Mouse (Mus musculus) lung, embryonic 16.5 days (tissue): ENCODE results near the gene Gm11492. TPM values are rescaled to one million over a fixed set of nuclear protein-coding genes. Genes with fewer than 3 reads are reported as not detected.

Source experiments
- ATAC-seq: fragments of 200-750 bp; cut with Nextera tagmentation; 2 replicates; pipeline ENCODE4 v1.8.0; 2017; ENCODE audit warnings: low read depth, mild to moderate bottlenecking, moderate library complexity
- H3K27ac ChIP-seq: fragments of 300-500 bp; sonication (generic); 2 replicates; pipeline ENCODE4 v1.5.1; 2014; ENCODE audit warnings: mild to moderate bottlenecking, control low read depth, low read length
- H3K27me3 ChIP-seq: fragments of 300-500 bp; sonication (generic); 2 replicates; pipeline ENCODE4 v1.6.1; 2014; ENCODE audit warnings: low read depth, low read length, mixed read lengths; ENCODE audit not compliant: control insufficient read depth, insufficient read depth
- H3K36me3 ChIP-seq: fragments of 300-500 bp; sonication (generic); 2 replicates; pipeline ENCODE4 v1.6.1; 2014; ENCODE audit warnings: low read length; ENCODE audit not compliant: control insufficient read depth, insufficient read depth
- H3K4me1 ChIP-seq: fragments of 300-500 bp; sonication (generic); replicated peaks from 2 replicates; pipeline ENCODE4 v1.6.1; 2014; ENCODE audit warnings: low read length, mixed read lengths; ENCODE audit not compliant: control insufficient read depth, insufficient read depth
- H3K4me2 ChIP-seq: fragments of 300-500 bp; sonication (generic); 2 replicates; pipeline ENCODE4 v1.6.1; 2014; ENCODE audit warnings: low read depth, low read length, control low read depth
- H3K4me3 ChIP-seq: fragments of 300-500 bp; sonication (generic); 2 replicates; pipeline ENCODE4 v1.5.1; 2014; ENCODE audit warnings: mild to moderate bottlenecking, low read length, control low read depth
- H3K9ac ChIP-seq: fragments of 300-500 bp; sonication (generic); 2 replicates; pipeline ENCODE4 v1.6.1; 2014; ENCODE audit warnings: low read length, control low read depth
- H3K9me3 ChIP-seq: fragments of 300-500 bp; sonication (generic); 2 replicates; pipeline ENCODE4 v1.6.1; 2016; ENCODE audit warnings: low read length; ENCODE audit not compliant: control insufficient read depth
- WGBS: fragments of 180-500 bp; shearing (Covaris S2); extraction: QIAGEN DNeasy Blood & Tissue Kit; methylation state at CpG from one replicate; pipeline ENCODE4 v1.1.7; 2014; 5-methylcytosine and 5-hydroxymethylcytosine counted together
- polyA plus RNA-seq: library from polyadenylated mRNA; unstranded; fragments of >200 nt; fragmentation: Nextera tagmentation; extraction: Ambion mirVana; gene quantifications from 2 replicates; pipeline ENCODE4 v1.2.1, GENCODE M21; 2015

The Gm11492 gene
- polyA plus RNA-seq, 1 experiment from 2014 or later, result not detected

- Histone ChIP-seq H3K4me2 (no peak overlapping the region), H3K4me1 (peaks cover 9% of the 10 kb centered on the region), H3K4me3 (no peak overlapping the region), H3K36me3 (no peaks in the 10 kb centered on the region), H3K9me3 (no peaks in the 10 kb centered on the region), H3K27ac (peak overlapping the region; percentile 16; the same call in 1 of the 2 replicates), H3K27me3 (no peaks in the 10 kb centered on the region), H3K9ac (no peak overlapping the region)
- WGBS, result 85% methylated on average over 4 of the region's 4 CpGs
- no peak for ATAC-seq
Measured at GRCm38 (mm10) chr11:87553342-87553741, 13.1 kb upstream of the Gm11492 start.

- 13% methylated on average over 5 of the region's 5 CpGs for WGBS
- Histone ChIP-seq H3K9ac (no peak overlapping the region), H3K36me3 (no peaks in the 10 kb centered on the region), H3K27ac (peak overlapping the region; percentile 62), H3K27me3 (no peaks in the 10 kb centered on the region), H3K4me2 (no peak overlapping the region), H3K4me3 (no peak overlapping the region), H3K4me1 (peaks cover 9% of the 10 kb centered on the region), H3K9me3 (no peaks in the 10 kb centered on the region)
- ATAC-seq, result peak; percentile 72
Measured at GRCm38 (mm10) chr11:87554386-87554785, 12.1 kb upstream of the Gm11492 start.

- Histone ChIP-seq H3K36me3 (no peaks in the 10 kb centered on the region), H3K9me3 (no peaks in the 10 kb centered on the region), H3K4me2 (no peak overlapping the region), H3K4me3 (no peak overlapping the region), H3K27ac (peak overlapping the region; percentile 62), H3K27me3 (no peaks in the 10 kb centered on the region), H3K9ac (no peak overlapping the region), H3K4me1 (peaks cover 9% of the 10 kb centered on the region)
- 16% methylated on average over 2 of the region's 2 CpGs for WGBS
- peak; percentile 73 for ATAC-seq
Measured at GRCm38 (mm10) chr11:87555106-87555703, 11.2 kb upstream of the Gm11492 start.

GRCm38 (mm10) chr11:87561208-87561607, 5.2 kb upstream of the Gm11492 start:
- Histone ChIP-seq H3K27me3 (no peaks in the 10 kb centered on the region), H3K9me3 (no peaks in the 10 kb centered on the region), H3K27ac (no peak overlapping the region), H3K4me1 (no peaks in the 10 kb centered on the region), H3K4me3 (no peak overlapping the region), H3K4me2 (no peak overlapping the region), H3K9ac (no peak overlapping the region), H3K36me3 (no peaks in the 10 kb centered on the region)
- no peak for ATAC-seq
- WGBS, result 52% methylated on average over 6 of the region's 6 CpGs

- Histone ChIP-seq H3K9ac (no peak within 1 kb of the TSS), H3K27ac (no peak within 1 kb of the TSS), H3K27me3 (no peaks in the 10 kb centered on the region), H3K4me3 (no peak within 1 kb of the TSS), H3K36me3 (no peaks in the 10 kb centered on the region), H3K9me3 (no peaks in the 10 kb centered on the region), H3K4me2 (no peak within 1 kb of the TSS), H3K4me1 (peaks cover 6% of the 10 kb centered on the region)
- no peak for ATAC-seq
- WGBS, result 71% methylated on average over 7 of the region's 7 CpGs
Measured at GRCm38 (mm10) chr11:87568255-87568953, 2.0 kb downstream of the Gm11492 start, which contains the start of gene Sept4. Sept4 (plus strand) TSS chr11:87568903.

GRCm38 (mm10) chr11:87570743-87571142, 4.3 kb downstream of the Gm11492 start:
- peaks cover 9% of the 10 kb centered on the region for H3K4me1 ChIP-seq
- no peak overlapping the region for H3K9ac ChIP-seq
- H3K27me3 ChIP-seq, result no peaks in the 10 kb centered on the region
- no peaks in the 10 kb centered on the region for H3K36me3 ChIP-seq
- no peak for ATAC-seq
- no peak overlapping the region for H3K4me2 ChIP-seq
- H3K27ac ChIP-seq, result no peak overlapping the region; the same call in 1 of the 2 replicates
- no peaks in the 10 kb centered on the region for H3K9me3 ChIP-seq
- H3K4me3 ChIP-seq, result no peak overlapping the region
- WGBS, result 53% methylated on average over 5 of the region's 5 CpGs

GRCm38 (mm10) chr11:87571361-87571950, 5.0 kb downstream of the Gm11492 start:
- no peak overlapping the region for H3K4me2 ChIP-seq
- 84% methylated on average over 1 of the region's 1 CpGs for WGBS

GRCm38 (mm10) chr11:87573751-87574150, 7.3 kb downstream of the Gm11492 start:
- H3K4me3 ChIP-seq, result no peak overlapping the region
- H3K27me3 ChIP-seq, result no peaks in the 10 kb centered on the region
- no peak for ATAC-seq
- WGBS, result 63% methylated on average over 7 of the region's 7 CpGs
- no peak overlapping the region for H3K9ac ChIP-seq
- H3K4me1 ChIP-seq, result peaks cover 18% of the 10 kb centered on the region
- H3K27ac ChIP-seq, result no peak overlapping the region
- H3K36me3 ChIP-seq, result no peaks in the 10 kb centered on the region
- no peak overlapping the region for H3K4me2 ChIP-seq
- H3K9me3 ChIP-seq, result no peaks in the 10 kb centered on the region

More at GRCm38 (mm10) chr11:87571361-87571950, 5.0 kb downstream of the Gm11492 start:
- no peak overlapping the region for H3K27ac ChIP-seq
- no peaks in the 10 kb centered on the region for H3K9me3 ChIP-seq
- no peak for ATAC-seq
- H3K4me3 ChIP-seq, result no peak overlapping the region
- H3K9ac ChIP-seq, result no peak overlapping the region
- no peaks in the 10 kb centered on the region for H3K36me3 ChIP-seq
- H3K4me1 ChIP-seq, result peaks cover 9% of the 10 kb centered on the region
- H3K27me3 ChIP-seq, result no peaks in the 10 kb centered on the region

- Histone ChIP-seq H3K36me3 (no peaks in the 10 kb centered on the region), H3K4me3 (no peak overlapping the region), H3K4me1 (peaks cover 20% of the 10 kb centered on the region), H3K9me3 (no peaks in the 10 kb centered on the region), H3K27me3 (no peaks in the 10 kb centered on the region), H3K9ac (no peak overlapping the region), H3K27ac (no peak overlapping the region), H3K4me2 (no peak overlapping the region)
- WGBS, result 42% methylated on average over 21 of the region's 21 CpGs
- no peak for ATAC-seq
Measured at GRCm38 (mm10) chr11:87574520-87575180, 8.2 kb downstream of the Gm11492 start.
